Mouse (Mus musculus) testis, adult 2 months (tissue): ENCODE measurements around the gene Gm20388. TPM values are rescaled to one million over a fixed set of nuclear protein-coding genes. Genes with fewer than 3 reads are reported as not detected.

Source experiments
- H3K27ac ChIP-seq: fragments of 200-500 bp; 2 replicates; pipeline ENCODE4 v1.5.1; 2012; ENCODE audit warnings: low read depth, low read length; ENCODE audit not compliant: control insufficient read depth, insufficient read depth
- H3K27me3 ChIP-seq: fragments of 200-500 bp; 2 replicates; pipeline ENCODE4 v1.6.1; 2012; ENCODE audit warnings: mild to moderate bottlenecking, low read length, moderate library complexity; ENCODE audit not compliant: control insufficient read depth, insufficient read depth
- H3K36me3 ChIP-seq: fragments of 200-500 bp; 2 replicates; pipeline ENCODE4 v1.6.1; 2012; ENCODE audit warnings: mild to moderate bottlenecking, low read length; ENCODE audit not compliant: control insufficient read depth, insufficient read depth
- H3K4me1 ChIP-seq: fragments of 200-500 bp; 2 replicates; pipeline ENCODE4 v1.6.1; 2012; ENCODE audit warnings: low read length; ENCODE audit not compliant: control insufficient read depth, insufficient read depth
- H3K4me3 ChIP-seq: fragments of 200-500 bp; 2 replicates; pipeline ENCODE4 v1.5.1; 2012; ENCODE audit warnings: low read depth, mild to moderate bottlenecking, low read length, moderate library complexity, mixed read lengths; ENCODE audit not compliant: control insufficient read depth
- CTCF ChIP-seq: fragments of 200-500 bp; IDR thresholded peaks from 2 replicates; pipeline ENCODE4 v1.5.1; 2012; ENCODE audit warnings: low read depth, mild to moderate bottlenecking, inconsistent platforms, low read length, moderate library complexity; ENCODE audit not compliant: control insufficient read depth, insufficient read depth, insufficient replicate concordance
- POLR2A ChIP-seq: fragments of 200-500 bp; IDR thresholded peaks from 2 replicates; pipeline ENCODE4 v1.6.1; 2012; ENCODE audit warnings: low read depth, mild to moderate bottlenecking, inconsistent platforms, low read length, moderate library complexity; ENCODE audit not compliant: control insufficient read depth
- polyA plus RNA-seq: library from polyadenylated mRNA; depleted of rRNA; stranded (reverse); fragments of >200 nt; gene quantifications from 2 replicates; pipeline ENCODE4 v1.2.3, GENCODE M21; 2012

Gm20388 gene
- polyA plus RNA-seq, 1 experiment = 5.6 TPM

DNA sequence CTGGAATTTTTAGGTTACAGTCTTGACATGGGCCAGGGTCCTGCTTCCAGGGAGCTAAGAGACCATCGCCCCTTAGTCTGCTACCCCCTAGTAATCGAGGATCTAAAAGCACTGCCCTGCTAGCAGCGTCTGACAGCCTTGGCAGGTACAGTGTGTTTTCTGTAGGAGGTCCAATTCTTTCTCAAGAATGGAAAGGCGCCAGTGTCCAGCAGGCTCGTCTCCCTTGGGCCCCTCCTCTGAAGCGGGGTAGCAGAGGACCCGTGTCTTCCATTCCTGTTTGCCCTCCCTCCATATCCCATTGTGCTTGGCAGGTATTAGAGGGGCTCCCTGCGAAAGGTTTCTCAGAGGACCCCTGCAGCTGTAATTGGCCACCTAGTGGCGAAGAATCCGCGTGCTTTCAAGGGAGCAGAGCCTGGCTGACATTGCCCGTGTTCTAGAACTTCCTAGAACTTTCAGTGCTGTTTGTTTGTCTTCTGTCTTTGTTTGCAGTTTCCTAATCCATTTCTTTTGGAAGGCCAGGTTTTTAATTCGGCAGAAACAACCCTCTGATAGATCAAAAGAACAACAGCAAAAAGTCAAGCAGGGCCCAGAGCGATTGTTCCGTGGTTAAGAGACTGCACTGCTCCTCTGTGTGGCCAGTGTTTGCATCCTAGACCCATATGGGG is 2136.7 kb downstream of the Gm20388 start:
- H3K27me3 ChIP-seq = no peaks in the 10 kb centered on the region

DNA sequence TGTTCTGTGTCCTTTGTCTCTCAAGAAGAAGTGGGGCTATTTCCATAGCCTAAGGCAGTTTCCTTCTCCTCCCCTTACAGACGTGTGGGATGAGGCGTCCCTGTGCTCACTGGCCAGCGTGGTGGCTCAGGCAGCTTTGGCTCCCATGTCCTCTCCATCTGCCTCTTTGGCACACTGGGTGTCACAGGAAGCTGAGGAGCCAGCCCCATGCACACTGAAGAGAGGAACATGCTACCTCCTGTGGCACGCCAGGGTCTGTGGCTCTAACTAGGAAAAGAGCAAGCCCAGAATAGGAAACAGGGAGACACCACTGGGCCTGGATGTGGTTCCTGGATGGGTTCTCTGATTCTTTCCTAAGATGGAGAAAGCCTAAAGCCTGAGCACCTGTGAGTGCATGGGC is 2138.6 kb downstream of the Gm20388 start:
- Histone ChIP-seq H3K36me3 (no peaks in the 10 kb centered on the region), H3K27ac (no peak overlapping the region), H3K4me3 (no peak overlapping the region), H3K4me1 (no peaks in the 10 kb centered on the region; the same call in 1 of the 2 replicates), H3K27me3 (no peaks in the 10 kb centered on the region)
- TF ChIP-seq CTCF (no peak), POLR2A (no peak)

More for the DNA sequence above, 2136.7 kb downstream of the Gm20388 start:
- no peaks in the 10 kb centered on the region for H3K36me3 ChIP-seq
- no peak overlapping the region for H3K27ac ChIP-seq
- TF ChIP-seq POLR2A (no peak), CTCF (peak; percentile 18; the same call in 1 of the 2 replicates)
- H3K4me3 ChIP-seq = no peak overlapping the region
- H3K4me1 ChIP-seq = no peaks in the 10 kb centered on the region; the same call in 1 of the 2 replicates

DNA sequence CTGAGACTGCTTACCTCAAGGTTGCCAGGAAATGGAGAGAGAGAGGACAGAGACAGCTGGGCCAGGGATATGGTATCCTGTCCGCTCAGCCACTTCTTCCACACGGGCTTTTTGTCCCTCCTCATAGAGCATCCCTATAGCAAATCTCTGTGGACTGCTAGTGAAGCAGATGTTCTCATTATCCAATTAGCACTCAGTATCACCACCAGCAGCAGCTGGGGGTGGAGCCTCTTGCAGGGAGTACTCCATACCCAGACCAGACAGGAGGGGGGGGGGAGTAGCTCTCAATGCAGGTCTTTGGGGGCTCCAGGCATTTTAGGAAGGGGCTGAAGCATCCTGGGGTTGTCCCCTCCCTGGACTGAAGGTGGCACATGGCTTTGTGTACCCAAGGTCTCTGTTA is 2139.3 kb downstream of the Gm20388 start:
- H3K4me1 ChIP-seq = no peaks in the 10 kb centered on the region; the same call in 1 of the 2 replicates
- TF ChIP-seq POLR2A = no peak
- TF ChIP-seq CTCF = no peak
- H3K4me3 ChIP-seq = no peak overlapping the region
- H3K27ac ChIP-seq = no peak overlapping the region
- no peaks in the 10 kb centered on the region for H3K27me3 ChIP-seq
- no peaks in the 10 kb centered on the region for H3K36me3 ChIP-seq

DNA sequence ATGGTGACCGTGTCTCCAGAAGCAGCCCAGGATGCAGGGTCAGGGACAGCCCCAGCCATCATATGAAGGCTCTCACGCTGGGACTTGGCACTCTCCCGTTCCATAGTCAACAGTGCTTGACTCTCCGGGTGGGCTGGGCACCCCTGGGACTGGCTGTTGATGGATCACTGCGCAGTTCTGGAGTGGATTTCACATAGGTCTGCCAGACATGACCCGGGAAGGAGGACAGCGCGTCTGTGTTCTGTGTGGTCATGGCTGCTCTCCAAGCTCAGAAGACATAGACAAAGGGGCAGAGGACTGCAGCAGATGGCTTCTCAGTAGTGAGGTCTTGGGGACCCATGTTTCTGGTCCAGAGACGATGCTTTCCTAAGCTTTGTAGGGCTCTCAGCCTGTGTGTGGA is 2140.0 kb downstream of the Gm20388 start:
- no peak overlapping the region for H3K4me3 ChIP-seq
- H3K27me3 ChIP-seq = no peaks in the 10 kb centered on the region
- H3K4me1 ChIP-seq = no peaks in the 10 kb centered on the region; the same call in 1 of the 2 replicates
- no peaks in the 10 kb centered on the region for H3K36me3 ChIP-seq
- H3K27ac ChIP-seq = no peak overlapping the region
- TF ChIP-seq POLR2A = no peak
- no peak for TF ChIP-seq CTCF

DNA sequence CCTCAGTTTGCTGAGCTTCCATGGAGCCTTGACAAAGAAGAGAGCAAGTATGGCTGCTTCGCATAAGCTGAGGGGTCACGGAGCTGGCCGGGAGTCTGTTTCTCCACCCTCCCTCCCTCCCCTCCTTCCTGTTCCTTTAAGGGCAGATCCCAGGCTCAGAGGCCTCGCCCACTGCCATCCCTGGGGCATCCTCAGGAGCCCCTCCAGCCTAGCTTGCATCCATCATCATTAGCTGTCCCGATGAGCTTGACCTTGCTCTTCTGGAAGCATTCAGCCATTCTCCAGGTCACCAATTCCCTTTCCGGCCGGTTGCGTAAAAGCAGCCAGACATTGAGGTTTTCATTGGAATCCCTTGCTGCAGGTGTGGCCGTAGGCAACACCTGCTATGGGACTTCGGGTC is 2144.7 kb downstream of the Gm20388 start:
- Histone ChIP-seq H3K4me1 (no peaks in the 10 kb centered on the region), H3K27ac (no peak overlapping the region), H3K4me3 (no peak overlapping the region), H3K27me3 (no peaks in the 10 kb centered on the region), H3K36me3 (no peaks in the 10 kb centered on the region)
- TF ChIP-seq CTCF = no peak
- no peak for TF ChIP-seq POLR2A

DNA sequence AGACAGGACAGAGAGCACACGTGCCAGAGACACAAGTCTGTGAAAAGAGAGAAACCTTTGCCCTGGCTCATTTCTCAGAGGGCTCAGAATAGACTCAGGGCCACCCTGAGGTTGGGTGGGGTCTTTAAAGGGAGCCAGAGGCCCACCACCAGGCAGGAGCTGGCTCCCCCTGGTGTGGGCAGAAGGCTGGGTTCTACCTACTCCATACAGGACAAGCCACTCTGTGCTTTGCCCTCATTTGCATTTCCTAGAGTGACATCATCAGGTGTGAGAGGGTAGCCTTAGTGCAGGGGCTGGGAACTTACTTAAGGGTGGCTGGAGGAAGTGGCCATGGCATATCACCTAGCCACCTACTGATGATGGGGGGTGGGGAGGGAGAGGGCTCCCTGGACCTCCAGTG is 2145.5 kb downstream of the Gm20388 start:
- TF ChIP-seq POLR2A (no peak), CTCF (no peak)
- Histone ChIP-seq H3K27ac (no peak overlapping the region), H3K4me3 (no peak overlapping the region), H3K4me1 (no peaks in the 10 kb centered on the region), H3K27me3 (no peaks in the 10 kb centered on the region), H3K36me3 (no peaks in the 10 kb centered on the region)

DNA sequence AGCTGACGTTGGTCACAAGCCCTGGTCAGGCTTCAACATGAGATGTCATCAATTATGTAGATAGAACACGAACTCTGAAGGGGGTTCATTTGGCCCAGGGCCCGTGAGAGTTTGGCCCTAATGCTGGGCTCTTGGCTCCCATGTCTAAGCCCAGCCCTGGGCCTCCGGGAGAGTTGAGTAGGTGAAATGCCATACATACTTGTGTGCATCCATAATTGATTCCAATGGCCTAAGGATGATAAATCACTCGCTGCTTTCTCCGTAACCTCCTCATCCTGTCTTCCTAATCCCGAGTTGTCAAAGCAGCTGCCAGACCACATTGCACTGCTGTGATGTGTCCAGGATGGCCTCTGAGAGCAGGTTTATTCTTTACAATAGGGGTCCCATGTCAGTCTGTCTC is 2146.2 kb downstream of the Gm20388 start:
- TF ChIP-seq CTCF = no peak
- no peak for TF ChIP-seq POLR2A
- H3K4me3 ChIP-seq = no peak overlapping the region
- no peaks in the 10 kb centered on the region for H3K4me1 ChIP-seq
- H3K36me3 ChIP-seq = no peaks in the 10 kb centered on the region
- H3K27ac ChIP-seq = no peak overlapping the region
- no peaks in the 10 kb centered on the region for H3K27me3 ChIP-seq

DNA sequence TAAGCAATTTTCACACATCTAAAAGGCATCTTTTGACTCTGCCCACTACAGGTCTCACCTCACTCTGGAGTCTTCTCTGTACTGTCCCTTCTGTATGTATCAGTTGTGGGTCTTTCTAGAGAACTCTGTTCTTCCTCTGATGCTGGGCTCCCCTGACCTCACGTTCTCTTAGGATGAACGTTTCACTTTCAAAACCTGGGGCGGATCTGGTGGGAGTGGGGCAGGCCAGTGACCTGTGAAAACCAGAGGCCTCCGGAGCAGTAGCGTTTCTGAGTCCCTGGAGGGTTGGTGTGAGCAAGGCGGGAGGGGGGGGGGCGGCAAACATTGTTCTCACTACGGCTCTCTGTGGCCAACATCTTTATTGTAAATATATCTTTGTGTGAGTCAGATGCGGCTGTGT is 2147.9 kb downstream of the Gm20388 start:
- Histone ChIP-seq H3K27me3 (no peaks in the 10 kb centered on the region), H3K36me3 (no peaks in the 10 kb centered on the region), H3K27ac (no peak overlapping the region), H3K4me1 (no peaks in the 10 kb centered on the region), H3K4me3 (no peak overlapping the region)
- TF ChIP-seq CTCF (no peak), POLR2A (no peak)
